Mouse (Mus musculus): ENCODE data around the gene Pou2f3. TPM values are rescaled to one million over a fixed set of nuclear protein-coding genes. Genes with fewer than 3 reads are reported as not detected.

The Pou2f3 gene
- polyA plus RNA-seq (2012; fragmentation: generic; extraction: Trizol), result not detected

DNA sequence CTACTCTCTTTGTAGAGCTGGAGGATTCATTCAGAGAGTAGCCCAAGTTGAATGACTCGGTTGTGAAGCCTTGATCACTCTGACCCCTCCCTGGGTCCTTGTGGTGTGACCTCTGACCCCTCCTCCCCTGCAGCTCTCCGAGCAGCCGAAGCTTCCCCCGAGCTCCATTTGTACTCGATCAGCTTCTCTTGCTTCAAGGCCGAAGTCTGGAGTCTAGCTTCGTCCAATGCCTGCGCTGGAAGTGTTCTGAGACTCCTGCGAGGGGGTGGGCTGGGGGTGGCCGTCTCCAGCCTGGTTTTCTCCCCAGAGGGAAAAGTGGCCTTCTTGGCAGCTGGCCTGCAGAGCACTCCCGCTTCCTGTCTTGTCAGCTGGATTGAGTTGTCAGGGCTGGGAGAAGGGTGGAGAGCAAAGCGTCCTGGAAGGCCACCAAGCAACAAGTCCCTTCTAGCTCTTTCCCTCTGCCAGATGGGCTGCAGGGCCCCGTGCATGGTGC, at the start of gene Pou2f3:
TSS of gene Pou2f3 (minus strand) at position 180 of the 493 bp plus-strand sequence.
- H3ac ChIP-seq (ENCODE audit: control insufficient read depth, insufficient read length), result no peak within 1 kb of the TSS
- no peak within 1 kb of the TSS for H3K4me3 ChIP-seq
- peak within 1 kb of the TSS; percentile 6 for H3K4me2 ChIP-seq (ENCODE audit: low read depth)
- peaks cover 19% of the 10 kb centered on the region for H3K27me3 ChIP-seq (ENCODE audit: control insufficient read depth, insufficient read depth, insufficient read length)
- no peaks in the 10 kb centered on the region for H3K36me3 ChIP-seq (ENCODE audit: control insufficient read depth, insufficient read depth)
- TF ChIP-seq SRF (IDR thresholded peaks at IDR 0.05; ENCODE audit: control insufficient read depth, insufficient read length, low read depth) (no peak), POLR2A (IDR thresholded peaks at IDR 0.05; ENCODE audit: insufficient read length, low read depth) (no peak), POLR2AphosphoS2 (IDR thresholded peaks at IDR 0.05; ENCODE audit: insufficient read length, low read depth) (no peak), CEBPB (IDR thresholded peaks at IDR 0.05; ENCODE audit: insufficient read depth, poor library complexity, severe bottlenecking) (no peak), USF1 (IDR thresholded peaks at IDR 0.05; ENCODE audit: low read depth) (no peak), TCF3 (IDR thresholded peaks at IDR 0.05; ENCODE audit: insufficient read length, low read depth) (no peak), MAX (IDR thresholded peaks at IDR 0.05; ENCODE audit: low read depth) (no peak), E2F4 (IDR thresholded peaks at IDR 0.05; ENCODE audit: insufficient read depth) (no peak), MYOG (IDR thresholded peaks at IDR 0.05; ENCODE audit: control insufficient read depth in 1 of 3, insufficient read depth in 1 of 3, insufficient read length in 2 of 3, low read depth in 2 of 3) (no peak)
- H3K79me2 ChIP-seq (ENCODE audit: control insufficient read depth, insufficient read depth), result no peaks in the 10 kb centered on the region

DNA sequence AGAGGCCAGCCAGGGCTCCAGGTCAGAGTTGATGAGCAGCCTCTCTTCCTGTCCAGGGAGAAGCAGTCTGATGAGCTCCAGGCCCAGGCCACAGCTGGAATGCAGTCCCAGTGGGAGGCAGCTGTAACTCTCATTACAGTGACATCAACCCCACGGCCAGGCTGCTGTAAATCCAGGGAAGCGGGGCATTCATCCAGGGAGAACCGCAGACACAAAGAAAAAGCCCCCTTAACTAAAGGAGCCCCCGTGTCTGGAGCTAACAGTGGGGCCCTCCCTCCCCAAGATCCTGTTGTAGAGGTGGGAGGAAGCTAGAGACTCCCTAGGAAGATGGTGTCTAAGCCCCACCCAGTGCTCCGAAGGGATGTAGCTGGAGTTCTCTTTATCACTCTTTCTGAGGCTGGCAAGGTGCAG, 43.1 kb upstream of the Pou2f3 start:
- no peak overlapping the region for H3K4me3 ChIP-seq

DNA sequence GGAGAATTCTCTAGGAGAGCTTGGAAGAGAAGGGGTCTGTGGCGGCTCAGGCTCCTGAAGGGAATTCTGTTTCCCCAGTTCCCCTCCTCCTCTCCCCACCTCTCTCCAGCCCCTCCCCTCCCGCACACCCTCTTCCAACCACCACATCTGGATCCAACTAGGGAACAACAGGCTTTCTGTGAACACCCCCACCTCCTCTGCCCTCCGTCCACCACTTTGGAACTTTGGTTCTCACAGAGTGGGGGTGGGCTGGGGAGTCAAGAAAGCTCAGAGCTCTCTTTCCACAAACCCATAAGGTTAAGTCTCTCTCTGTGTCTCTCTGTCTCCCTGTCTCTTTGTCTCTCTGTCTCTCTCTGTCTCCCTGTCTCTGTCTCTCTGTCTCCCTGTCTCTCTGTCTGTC, 42.6 kb upstream of the Pou2f3 start:
- Histone ChIP-seq H3K79me2 (ENCODE audit: control insufficient read depth, insufficient read depth) (no peaks in the 10 kb centered on the region), H3K27me3 (ENCODE audit: control insufficient read depth, insufficient read depth, insufficient read length) (no peaks in the 10 kb centered on the region), H3K4me2 (ENCODE audit: low read depth) (peak overlapping the region; percentile 34), H3K36me3 (ENCODE audit: control insufficient read depth, insufficient read depth) (no peaks in the 10 kb centered on the region), H3K4me3 (no peak overlapping the region), H3ac (ENCODE audit: control insufficient read depth, insufficient read length) (no peak overlapping the region)
- TF ChIP-seq TCF3 (IDR thresholded peaks at IDR 0.05; ENCODE audit: insufficient read length, low read depth) (no peak), MAX (IDR thresholded peaks at IDR 0.05; ENCODE audit: low read depth) (no peak), POLR2AphosphoS2 (IDR thresholded peaks at IDR 0.05; ENCODE audit: insufficient read length, low read depth) (no peak), USF1 (IDR thresholded peaks at IDR 0.05; ENCODE audit: low read depth) (no peak), SRF (IDR thresholded peaks at IDR 0.05; ENCODE audit: control insufficient read depth, insufficient read length, low read depth) (no peak), MYOG (IDR thresholded peaks at IDR 0.05; ENCODE audit: control insufficient read depth in 1 of 3, insufficient read depth in 1 of 3, insufficient read length in 2 of 3, low read depth in 2 of 3) (no peak), REST (IDR thresholded peaks at IDR 0.05; ENCODE audit: insufficient read depth, insufficient read length) (no peak), TCF12 (IDR thresholded peaks at IDR 0.05; ENCODE audit: insufficient read depth, poor library complexity, severe bottlenecking) (no peak), MYOD1 (IDR thresholded peaks at IDR 0.05; ENCODE audit: control insufficient read depth in 1 of 3, insufficient read length in 2 of 3, low read depth in 2 of 3) (no peak)

More for the DNA sequence above, 43.1 kb upstream of the Pou2f3 start:
- H3K36me3 ChIP-seq (ENCODE audit: control insufficient read depth, insufficient read depth), result no peaks in the 10 kb centered on the region
- no peak for TF ChIP-seq MYOD1 (IDR thresholded peaks at IDR 0.05; ENCODE audit: control insufficient read depth in 1 of 3, insufficient read length in 2 of 3, low read depth in 2 of 3)
- no peak for TF ChIP-seq TCF3 (IDR thresholded peaks at IDR 0.05; ENCODE audit: insufficient read length, low read depth)
- TF ChIP-seq MYOG (IDR thresholded peaks at IDR 0.05; ENCODE audit: control insufficient read depth in 1 of 3, insufficient read depth in 1 of 3, insufficient read length in 2 of 3, low read depth in 2 of 3), result no peak
- no peak for TF ChIP-seq REST (IDR thresholded peaks at IDR 0.05; ENCODE audit: insufficient read depth, insufficient read length)
- TF ChIP-seq USF1 (IDR thresholded peaks at IDR 0.05; ENCODE audit: low read depth), result no peak
- no peak for TF ChIP-seq CEBPB (IDR thresholded peaks at IDR 0.05; ENCODE audit: insufficient read depth, poor library complexity, severe bottlenecking)
- no peak for TF ChIP-seq POLR2A (IDR thresholded peaks at IDR 0.05; ENCODE audit: insufficient read length, low read depth)
- TF ChIP-seq E2F4 (IDR thresholded peaks at IDR 0.05; ENCODE audit: insufficient read depth), result no peak
- H3K4me2 ChIP-seq (ENCODE audit: low read depth), result peak overlapping the region; percentile 34
- H3ac ChIP-seq (ENCODE audit: control insufficient read depth, insufficient read length), result no peak overlapping the region
- H3K27me3 ChIP-seq (ENCODE audit: control insufficient read depth, insufficient read depth, insufficient read length), result no peaks in the 10 kb centered on the region
- H3K79me2 ChIP-seq (ENCODE audit: control insufficient read depth, insufficient read depth), result no peaks in the 10 kb centered on the region

GRCm38 (mm10) chr9:43251786-43252185, 41.6 kb upstream of the Pou2f3 start:
- Histone ChIP-seq H3K36me3 (ENCODE audit: control insufficient read depth, insufficient read depth) (no peaks in the 10 kb centered on the region), H3K4me2 (ENCODE audit: low read depth) (no peak overlapping the region), H3K27me3 (ENCODE audit: control insufficient read depth, insufficient read depth, insufficient read length) (no peaks in the 10 kb centered on the region), H3K79me2 (ENCODE audit: control insufficient read depth, insufficient read depth) (no peaks in the 10 kb centered on the region), H3K4me3 (no peak overlapping the region), H3ac (ENCODE audit: control insufficient read depth, insufficient read length) (no peak overlapping the region)
- TF ChIP-seq MAX (IDR thresholded peaks at IDR 0.05; ENCODE audit: low read depth), result no peak
- TF ChIP-seq TCF3 (IDR thresholded peaks at IDR 0.05; ENCODE audit: insufficient read length, low read depth), result no peak

- no peak for TF ChIP-seq MAX (IDR thresholded peaks at IDR 0.05; ENCODE audit: low read depth)
- TF ChIP-seq TCF12 (IDR thresholded peaks at IDR 0.05; ENCODE audit: insufficient read depth, poor library complexity, severe bottlenecking), result no peak
- TF ChIP-seq REST (IDR thresholded peaks at IDR 0.05; ENCODE audit: insufficient read depth, insufficient read length), result no peak
- no peak for TF ChIP-seq TCF3 (IDR thresholded peaks at IDR 0.05; ENCODE audit: insufficient read length, low read depth)
- TF ChIP-seq USF1 (IDR thresholded peaks at IDR 0.05; ENCODE audit: low read depth), result no peak
- TF ChIP-seq POLR2AphosphoS2 (IDR thresholded peaks at IDR 0.05; ENCODE audit: insufficient read length, low read depth), result no peak
- TF ChIP-seq MYOG (IDR thresholded peaks at IDR 0.05; ENCODE audit: control insufficient read depth in 1 of 3, insufficient read depth in 1 of 3, insufficient read length in 2 of 3, low read depth in 2 of 3), result no peak
- no peak for TF ChIP-seq CEBPB (IDR thresholded peaks at IDR 0.05; ENCODE audit: insufficient read depth, poor library complexity, severe bottlenecking)
- TF ChIP-seq SRF (IDR thresholded peaks at IDR 0.05; ENCODE audit: control insufficient read depth, insufficient read length, low read depth), result no peak
- TF ChIP-seq MYOD1 (IDR thresholded peaks at IDR 0.05; ENCODE audit: control insufficient read depth in 1 of 3, insufficient read length in 2 of 3, low read depth in 2 of 3), result no peak
- no peak for TF ChIP-seq E2F4 (IDR thresholded peaks at IDR 0.05; ENCODE audit: insufficient read depth)
- no peak for TF ChIP-seq POLR2A (IDR thresholded peaks at IDR 0.05; ENCODE audit: insufficient read length, low read depth)
- Histone ChIP-seq H3K27me3 (ENCODE audit: control insufficient read depth, insufficient read depth, insufficient read length) (no peaks in the 10 kb centered on the region), H3K36me3 (ENCODE audit: control insufficient read depth, insufficient read depth) (no peaks in the 10 kb centered on the region), H3K4me3 (no peak overlapping the region), H3K79me2 (ENCODE audit: control insufficient read depth, insufficient read depth) (no peaks in the 10 kb centered on the region), H3ac (ENCODE audit: control insufficient read depth, insufficient read length) (no peak overlapping the region), H3K4me2 (ENCODE audit: low read depth) (no peak overlapping the region)
These were observed 36.6 kb upstream of the Pou2f3 start for GRCm38 (mm10) chr9:43246738-43247180.

Data from myocyte (in vitro differentiated cells).